Mouse (Mus musculus) liver, embryonic 14.5 days (tissue): ENCODE data around the gene Calml3. TPM values are rescaled to one million over a fixed set of nuclear protein-coding genes. Genes with fewer than 3 reads are reported as not detected.

Experiments used
- ATAC-seq: fragments of 200-750 bp; cut with Nextera tagmentation; 2 replicates; pipeline ENCODE4 v1.8.0; 2017; ENCODE audit warnings: moderate number of reproducible peaks, mild to moderate bottlenecking, moderate library complexity; ENCODE audit not compliant: insufficient read depth
- DNase-seq, 3 experiments: peaks; one replicate each; pipeline ENCODE4 v3.0.0-alpha.2; 2012 to 2013; ENCODE audit warnings: low read depth in 3 of 3, low spot score in 3 of 3
- H3K27ac ChIP-seq: fragments of 300-500 bp; sonication (generic); 2 replicates; pipeline ENCODE4 v1.5.1; 2014; ENCODE audit warnings: moderate library complexity, mild to moderate bottlenecking, control low read depth, inconsistent platforms
- H3K27me3 ChIP-seq: fragments of 300-500 bp; sonication (generic); 2 replicates; pipeline ENCODE4 v1.6.1; 2014; ENCODE audit warnings: mild to moderate bottlenecking, low read length, moderate library complexity; ENCODE audit not compliant: control insufficient read depth, insufficient read depth
- H3K36me3 ChIP-seq: fragments of 300-500 bp; sonication (generic); replicated peaks from 2 replicates; pipeline ENCODE4 v1.6.1; 2014; ENCODE audit warnings: low read depth; ENCODE audit not compliant: control insufficient read depth, insufficient read depth
- H3K4me1 ChIP-seq, 2 experiments: fragments of 200-500 bp in 1 of 2; fragments of 300-500 bp in 1 of 2; sonication (generic) in 1 of 2; replicated peaks; 2 replicates each; pipeline ENCODE4 v1.6.1; 2012 to 2014; ENCODE audit warnings: antibody characterized with exemption in 1 of 2, inconsistent platforms in 1 of 2, low read length in 1 of 2; ENCODE audit not compliant: control insufficient read depth in 2 of 2, insufficient read depth in 2 of 2
- H3K4me2 ChIP-seq: fragments of 300-500 bp; sonication (generic); 2 replicates; pipeline ENCODE4 v1.6.1; 2014; ENCODE audit warnings: low read depth, mild to moderate bottlenecking, control low read depth, moderate library complexity
- H3K4me3 ChIP-seq, 2 experiments: fragments of 200-500 bp in 1 of 2; fragments of 300-500 bp in 1 of 2; sonication (generic) in 1 of 2; 2 replicates each; pipeline ENCODE4 v1.5.1; 2012 to 2014; ENCODE audit warnings: low read depth in 2 of 2, low read length in 2 of 2, mild to moderate bottlenecking in 2 of 2, control low read depth in 1 of 2, inconsistent platforms in 1 of 2, moderate library complexity in 1 of 2; ENCODE audit not compliant: insufficient read depth in 1 of 2
- H3K9ac ChIP-seq: fragments of 300-500 bp; sonication (generic); replicated peaks from 2 replicates; pipeline ENCODE4 v1.6.1; 2014; ENCODE audit warnings: mild to moderate bottlenecking, control low read depth, moderate library complexity
- H3K9me3 ChIP-seq: fragments of 300-500 bp; sonication (generic); 2 replicates; pipeline ENCODE4 v1.6.1; 2016; ENCODE audit warnings: low read length, mixed read lengths; ENCODE audit not compliant: control insufficient read depth
- CTCF ChIP-seq: IDR thresholded peaks from 2 replicates; pipeline ENCODE4 v1.5.1; 2016; ENCODE audit warnings: antibody characterized with exemption, low read depth, control low read depth
- EP300 ChIP-seq: IDR thresholded peaks from 2 replicates; pipeline ENCODE4 v1.6.1; 2016; ENCODE audit warnings: antibody characterized with exemption, low read depth
- WGBS: fragments of 180-500 bp; shearing (Covaris S2); extraction: QIAGEN DNeasy Blood & Tissue Kit; methylation state at CpG from one replicate; pipeline ENCODE4 v1.1.7; 2014; ENCODE audit not compliant: insufficient replicate concordance; 5-methylcytosine and 5-hydroxymethylcytosine counted together
- polyA plus RNA-seq, 2 experiments: library from polyadenylated mRNA; depleted of rRNA in 1 of 2; stranded (reverse) in 1 of 2; unstranded in 1 of 2; fragments of >200 nt; fragmentation: Nextera tagmentation in 1 of 2; extraction: Ambion mirVana in 1 of 2; gene quantifications; 2 replicates each; pipeline versions ENCODE4 v1.2.1 to v1.2.3; 2012 to 2014

Gene Calml3
- polyA plus RNA-seq, 2 experiments = not detected

- DNase-seq (no peak), ATAC-seq (no peak)
These were observed 14.1 kb upstream of the Calml3 start for GRCm38 (mm10) chr13:3818012-3818739.

GRCm38 (mm10) chr13:3807131-3807827 lies 3.2 kb upstream of the Calml3 start:
- ATAC-seq (no peak), DNase-seq (no peak)
- no peaks in the 10 kb centered on the region for H3K36me3 ChIP-seq
- 68% methylated on average over 7 of the region's 7 CpGs for WGBS
- no peak overlapping the region for H3K9ac ChIP-seq
- no peaks in the 10 kb centered on the region; a peak in 1 of 4 replicates for H3K4me1 ChIP-seq
- no peaks in the 10 kb centered on the region for H3K9me3 ChIP-seq
- TF ChIP-seq EP300 (no peak), CTCF (no peak)
- H3K4me2 ChIP-seq = no peak overlapping the region
- H3K27me3 ChIP-seq = no peaks in the 10 kb centered on the region
- H3K4me3 ChIP-seq = no peak overlapping the region
- no peak overlapping the region for H3K27ac ChIP-seq

More at GRCm38 (mm10) chr13:3818012-3818739, 14.1 kb upstream of the Calml3 start:
- WGBS = 48% methylated on average over 5 of the region's 5 CpGs
- Histone ChIP-seq H3K27me3 (no peaks in the 10 kb centered on the region), H3K4me1 (no peaks in the 10 kb centered on the region), H3K27ac (no peak overlapping the region), H3K9ac (no peak overlapping the region), H3K4me3 (no peak overlapping the region), H3K36me3 (no peaks in the 10 kb centered on the region), H3K9me3 (no peaks in the 10 kb centered on the region), H3K4me2 (no peak overlapping the region)
- TF ChIP-seq EP300 (no peak), CTCF (no peak)

GRCm38 (mm10) chr13:3805638-3806037 lies 1.5 kb upstream of the Calml3 start:
- DNase-seq (no peak), ATAC-seq (no peak)
- Histone ChIP-seq H3K9ac (no peak overlapping the region), H3K4me2 (no peak overlapping the region), H3K4me3 (no peak overlapping the region), H3K9me3 (no peaks in the 10 kb centered on the region), H3K27ac (no peak overlapping the region), H3K27me3 (no peaks in the 10 kb centered on the region), H3K4me1 (no peaks in the 10 kb centered on the region; a peak in 1 of 4 replicates), H3K36me3 (no peaks in the 10 kb centered on the region)
- no peak for TF ChIP-seq CTCF
- no peak for TF ChIP-seq EP300
- whole genome bisulfite sequencing = 29% methylated on average over 5 of the region's 5 CpGs

GRCm38 (mm10) chr13:3805132-3805531 lies 1.0 kb upstream of the Calml3 start:
- Histone ChIP-seq H3K4me2 (no peak overlapping the region), H3K27ac (no peak overlapping the region), H3K27me3 (no peaks in the 10 kb centered on the region), H3K4me1 (no peaks in the 10 kb centered on the region; a peak in 1 of 4 replicates), H3K4me3 (no peak overlapping the region), H3K9ac (no peak overlapping the region), H3K9me3 (no peaks in the 10 kb centered on the region), H3K36me3 (no peaks in the 10 kb centered on the region)
- DNase-seq = no peak
- ATAC-seq = no peak
- 39% methylated on average over 2 of the region's 2 CpGs for WGBS
- TF ChIP-seq EP300 (no peak), CTCF (no peak)

GRCm38 (mm10) chr13:3799386-3799785 lies 4.7 kb downstream of the Calml3 start:
- no peak for ATAC-seq
- H3K9me3 ChIP-seq = no peaks in the 10 kb centered on the region
- no peaks in the 10 kb centered on the region for H3K27me3 ChIP-seq
- no peak overlapping the region for H3K9ac ChIP-seq
- TF ChIP-seq CTCF = no peak
- no peak for TF ChIP-seq EP300
- no peak overlapping the region for H3K4me2 ChIP-seq
- DNase-seq = no peak
- no peaks in the 10 kb centered on the region for H3K4me1 ChIP-seq
- 34% methylated on average over 3 of the region's 3 CpGs for WGBS
- no peaks in the 10 kb centered on the region for H3K36me3 ChIP-seq
- no peak overlapping the region for H3K4me3 ChIP-seq
- H3K27ac ChIP-seq = no peak overlapping the region
